Mouse (Mus musculus): ENCODE results near the gene Agr3.

- TF ChIP-seq POLR2A (IDR thresholded peaks at IDR 0.05; ENCODE audit: low read depth, low read length): no peak
- TF ChIP-seq SMC3 (IDR thresholded peaks at IDR 0.05; ENCODE audit: low read depth, low read length): peak; percentile 70
- TF ChIP-seq EP300 (IDR thresholded peaks at IDR 0.05; ENCODE audit: low read length): no peak
- TF ChIP-seq RAD21 (IDR thresholded peaks at IDR 0.05; ENCODE audit: low read depth, low read length): peak; percentile 90
- TF ChIP-seq SIN3A (IDR thresholded peaks at IDR 0.05; ENCODE audit: low read length): no peak; the same call in 1 of the 2 replicates
- peak; percentile 66 for TF ChIP-seq ZC3H11A (IDR thresholded peaks at IDR 0.05; ENCODE audit: low read depth, low read length)
- peak; percentile 35 to 89; a peak in 3 of 4 replicates for TF ChIP-seq CTCF (conservative IDR thresholded peaks at IDR 0.05 in 1 of 2, IDR thresholded peaks at IDR 0.05 in 1 of 2; ENCODE audit: low read depth in 2 of 2, low read length in 2 of 2)
- no peak for TF ChIP-seq HCFC1 (IDR thresholded peaks at IDR 0.05; ENCODE audit: low read depth, low read length)
- no peak for TF ChIP-seq RCOR1 (conservative IDR thresholded peaks at IDR 0.05; ENCODE audit: low read depth, low read length)
- TF ChIP-seq E2F4 (IDR thresholded peaks at IDR 0.05; ENCODE audit: insufficient replicate concordance, low read depth, low read length): no peak
- no peak for TF ChIP-seq TBP (conservative IDR thresholded peaks at IDR 0.05; ENCODE audit: low read depth, low read length)
- TF ChIP-seq MAX (IDR thresholded peaks at IDR 0.05; ENCODE audit: low read length): no peak
- peak; percentile 37; the same call in 1 of the 2 replicates for TF ChIP-seq NELFE (IDR thresholded peaks at IDR 0.05; ENCODE audit: low read depth, low read length)
- TF ChIP-seq POLR2AphosphoS2 (IDR thresholded peaks at IDR 0.05; ENCODE audit: low read depth, low read length): no peak
These were observed 29.3 kb upstream of the Agr3 start for GRCm38 (mm10) chr12:35895875-35896763.

Data from CH12.LX (cell line).